Mouse (Mus musculus) spleen, adult 2 months (tissue): Measurements from ENCODE around the gene Atpaf2. TPM values are rescaled to one million over a fixed set of nuclear protein-coding genes. Genes with fewer than 3 reads are reported as not detected.

ENCODE experiments used
- DNase-seq, 2 experiments: peaks; one replicate each; pipeline versions ENCODE4 v3.0.0 to v3.0.0-alpha.2; 2012 to 2021; ENCODE audit warnings: low spot score in 2 of 2, low read depth in 1 of 2
- H3K27ac ChIP-seq: fragments of 200-500 bp; 2 replicates; pipeline ENCODE4 v1.5.1; 2012; ENCODE audit warnings: low read length, inconsistent platforms; ENCODE audit not compliant: insufficient read depth
- H3K27me3 ChIP-seq: fragments of 200-500 bp; 2 replicates; pipeline ENCODE4 v1.6.1; 2012; ENCODE audit warnings: mild to moderate bottlenecking, moderate library complexity, low read length, inconsistent platforms; ENCODE audit not compliant: control insufficient read depth, insufficient read depth
- H3K36me3 ChIP-seq: fragments of 200-500 bp; 2 replicates; pipeline ENCODE4 v1.6.1; 2012; ENCODE audit warnings: mild to moderate bottlenecking, low read length, inconsistent platforms; ENCODE audit not compliant: control insufficient read depth, insufficient read depth
- H3K4me1 ChIP-seq: fragments of 200-500 bp; 2 replicates; pipeline ENCODE4 v1.6.1; 2011; ENCODE audit warnings: inconsistent platforms; ENCODE audit not compliant: control insufficient read depth, insufficient read depth, insufficient read length
- H3K4me3 ChIP-seq: fragments of 200-500 bp; 2 replicates; pipeline ENCODE4 v1.5.1; 2011; ENCODE audit warnings: mild to moderate bottlenecking, inconsistent platforms; ENCODE audit not compliant: insufficient read depth, insufficient read length; ENCODE audit errors: extremely low read depth
- CTCF ChIP-seq: fragments of 200-500 bp; IDR thresholded peaks from 2 replicates; pipeline ENCODE4 v1.5.1; 2011; ENCODE audit warnings: mild to moderate bottlenecking, inconsistent platforms; ENCODE audit not compliant: insufficient read depth, insufficient read length, insufficient replicate concordance; ENCODE audit errors: extremely low read depth
- POLR2A ChIP-seq: fragments of 200-500 bp; IDR thresholded peaks from 2 replicates; pipeline ENCODE4 v1.6.1; 2011; ENCODE audit warnings: low read depth, low read length, inconsistent platforms
- WGBS: fragments of 180-500 bp; shearing (Covaris S2); methylation state at CpG from one replicate; pipeline ENCODE4 v1.1.7; 2018; 5-methylcytosine and 5-hydroxymethylcytosine counted together
- polyA plus RNA-seq: library from polyadenylated mRNA; depleted of rRNA; stranded (reverse); fragments of >200 nt; gene quantifications from 2 replicates; pipeline ENCODE4 v1.2.3, GENCODE M21; 2012

The Atpaf2 gene
- polyA plus RNA-seq, 1 experiment, result 15.1 TPM

- WGBS, result 88% methylated on average over 6 of the region's 6 CpGs
Measured at GRCm38 (mm10) chr11:60374481-60374880, 43.8 kb downstream of the Atpaf2 start.

GRCm38 (mm10) chr11:60370431-60370830 is 47.8 kb downstream of the Atpaf2 start:
- Histone ChIP-seq H3K4me3 (no peak overlapping the region), H3K27me3 (no peaks in the 10 kb centered on the region), H3K4me1 (no peaks in the 10 kb centered on the region), H3K36me3 (no peaks in the 10 kb centered on the region), H3K27ac (no peak overlapping the region)
- TF ChIP-seq POLR2A (no peak), CTCF (no peak)
- no peak for DNase-seq
- WGBS, result 91% methylated on average over 13 of the region's 13 CpGs

More at GRCm38 (mm10) chr11:60374481-60374880, 43.8 kb downstream of the Atpaf2 start:
- TF ChIP-seq CTCF (no peak), POLR2A (no peak)
- H3K4me1 ChIP-seq, result no peaks in the 10 kb centered on the region
- H3K4me3 ChIP-seq, result no peak overlapping the region
- H3K36me3 ChIP-seq, result no peaks in the 10 kb centered on the region
- H3K27ac ChIP-seq, result no peak overlapping the region
- no peaks in the 10 kb centered on the region for H3K27me3 ChIP-seq
- DNase-seq, result no peak

- TF ChIP-seq CTCF, result no peak
- TF ChIP-seq POLR2A, result no peak
- 90% methylated on average over 4 of the region's 4 CpGs for WGBS
- no peaks in the 10 kb centered on the region for H3K36me3 ChIP-seq
- no peaks in the 10 kb centered on the region for H3K4me1 ChIP-seq
- DNase-seq, result no peak
- no peak overlapping the region for H3K27ac ChIP-seq
- H3K27me3 ChIP-seq, result no peaks in the 10 kb centered on the region
- H3K4me3 ChIP-seq, result no peak overlapping the region
Measured at GRCm38 (mm10) chr11:60369448-60369847, 48.8 kb downstream of the Atpaf2 start.

GRCm38 (mm10) chr11:60368909-60369308 is 49.3 kb downstream of the Atpaf2 start:
- no peaks in the 10 kb centered on the region for H3K36me3 ChIP-seq
- DNase-seq, result no peak
- no peak overlapping the region for H3K27ac ChIP-seq
- TF ChIP-seq POLR2A (no peak), CTCF (no peak)
- no peaks in the 10 kb centered on the region for H3K27me3 ChIP-seq
- 70% methylated on average over 4 of the region's 4 CpGs for WGBS
- no peak overlapping the region for H3K4me3 ChIP-seq
- H3K4me1 ChIP-seq, result no peaks in the 10 kb centered on the region

GRCm38 (mm10) chr11:60367256-60367655 is 51.0 kb downstream of the Atpaf2 start:
- no peak overlapping the region for H3K4me3 ChIP-seq
- WGBS, result 81% methylated on average over 3 of the region's 3 CpGs
- TF ChIP-seq CTCF, result no peak
- no peak for TF ChIP-seq POLR2A
- no peaks in the 10 kb centered on the region for H3K4me1 ChIP-seq
- no peaks in the 10 kb centered on the region for H3K36me3 ChIP-seq
- H3K27me3 ChIP-seq, result no peaks in the 10 kb centered on the region
- H3K27ac ChIP-seq, result no peak overlapping the region
- no peak for DNase-seq

- Histone ChIP-seq H3K4me1 (no peaks in the 10 kb centered on the region), H3K27ac (no peak overlapping the region), H3K4me3 (no peak overlapping the region), H3K27me3 (no peaks in the 10 kb centered on the region), H3K36me3 (no peaks in the 10 kb centered on the region)
- no peak for TF ChIP-seq POLR2A
- no peak for TF ChIP-seq CTCF
- 62% methylated on average over 16 of the region's 16 CpGs for WGBS
- no peak for DNase-seq
Measured at GRCm38 (mm10) chr11:60366239-60367019, 51.8 kb downstream of the Atpaf2 start.

- H3K27ac ChIP-seq, result no peak overlapping the region
Measured at GRCm38 (mm10) chr11:60360631-60361201, 57.5 kb downstream of the Atpaf2 start.

More at GRCm38 (mm10) chr11:60360631-60361201, 57.5 kb downstream of the Atpaf2 start:
- Histone ChIP-seq H3K4me1 (no peaks in the 10 kb centered on the region), H3K27me3 (no peaks in the 10 kb centered on the region), H3K36me3 (no peaks in the 10 kb centered on the region), H3K4me3 (no peak overlapping the region)
- 70% methylated on average over 5 of the region's 5 CpGs for WGBS
- TF ChIP-seq POLR2A (no peak), CTCF (no peak)
- DNase-seq, result no peak
